Mouse (Mus musculus) embryonic facial prominence, embryonic 12.5 days (tissue): ENCODE measurements around the gene Bag5. TPM values are rescaled to one million over a fixed set of nuclear protein-coding genes. Genes with fewer than 3 reads are reported as not detected.

Source experiments
- ATAC-seq: fragments of 200-750 bp; cut with Nextera tagmentation; 2 replicates; pipeline ENCODE4 v1.8.0; 2017; ENCODE audit not compliant: insufficient number of reproducible peaks, insufficient read depth, low FRiP score, low TSS enrichment
- H3K27ac ChIP-seq: fragments of 300-500 bp; sonication (generic); 2 replicates; pipeline ENCODE4 v1.5.1; 2016; ENCODE audit warnings: mild to moderate bottlenecking
- H3K27me3 ChIP-seq: fragments of 300-500 bp; sonication (generic); 2 replicates; pipeline ENCODE4 v1.6.1; 2016; ENCODE audit warnings: mild to moderate bottlenecking, moderate library complexity
- H3K36me3 ChIP-seq: fragments of 300-500 bp; sonication (generic); 2 replicates; pipeline ENCODE4 v1.6.1; 2016; ENCODE audit warnings: mild to moderate bottlenecking
- H3K4me1 ChIP-seq: fragments of 300-500 bp; sonication (generic); 2 replicates; pipeline ENCODE4 v1.6.1; 2016
- H3K4me2 ChIP-seq: fragments of 300-500 bp; sonication (generic); replicated peaks from 2 replicates; pipeline ENCODE4 v1.6.1; 2016; ENCODE audit warnings: mild to moderate bottlenecking, moderate library complexity
- H3K4me3 ChIP-seq: fragments of 300-500 bp; sonication (generic); 2 replicates; pipeline ENCODE4 v1.5.1; 2016; ENCODE audit warnings: mild to moderate bottlenecking
- H3K9ac ChIP-seq: fragments of 300-500 bp; sonication (generic); 2 replicates; pipeline ENCODE4 v1.6.1; 2016; ENCODE audit warnings: mild to moderate bottlenecking, moderate library complexity
- H3K9me3 ChIP-seq: fragments of 300-500 bp; sonication (generic); 2 replicates; pipeline ENCODE4 v1.6.1; 2016; ENCODE audit warnings: mild to moderate bottlenecking, moderate library complexity
- WGBS: fragments of 180-500 bp; shearing (Covaris S2); methylation state at CpG from one replicate; pipeline ENCODE4 v1.1.7; 2016; 5-methylcytosine and 5-hydroxymethylcytosine counted together
- polyA plus RNA-seq: library from polyadenylated mRNA; unstranded; fragments of >200 nt; fragmentation: Nextera tagmentation; extraction: Ambion mirVana; gene quantifications from 2 replicates; pipeline ENCODE4 v1.2.1, GENCODE M21; 2016

Gene Bag5
- polyA plus RNA-seq, 1 experiment from 2014 or later = 61.3 TPM

DNA sequence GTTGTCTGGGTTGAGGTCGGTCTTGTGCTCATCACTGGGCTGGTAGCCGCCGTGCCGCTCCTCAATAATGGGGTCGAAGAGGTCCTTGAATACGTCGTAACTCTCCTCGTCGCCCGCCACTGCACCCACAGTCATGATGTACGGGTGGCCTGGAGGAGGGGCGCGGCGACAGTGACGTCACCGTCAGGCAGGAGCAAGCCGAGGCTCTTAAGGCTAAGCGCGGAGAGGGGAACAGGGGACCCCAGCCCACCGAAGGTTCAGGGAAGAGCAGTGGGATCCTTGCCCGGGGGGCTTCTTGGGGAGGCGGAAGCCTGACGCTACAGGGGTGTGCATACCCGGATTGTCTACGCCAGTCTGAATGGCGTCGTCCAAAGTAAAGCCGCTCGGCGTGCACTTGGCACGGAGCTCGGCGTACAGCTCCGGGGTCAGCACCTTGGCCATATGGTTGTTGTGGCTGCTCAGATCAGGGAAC, 41.6 kb downstream of the Bag5 start:
- Histone ChIP-seq H3K27ac (no peak overlapping the region), H3K4me2 (peak overlapping the region; percentile 70), H3K4me3 (peak overlapping the region; percentile 54), H3K36me3 (no peaks in the 10 kb centered on the region), H3K27me3 (peaks cover 55% of the 10 kb centered on the region), H3K9ac (peak overlapping the region; percentile 57), H3K4me1 (peaks cover 24% of the 10 kb centered on the region), H3K9me3 (no peaks in the 10 kb centered on the region)
- WGBS = under 1% methylated on average over 34 of the region's 34 CpGs
- no peak for ATAC-seq

GRCm38 (mm10) chr12:111670976-111671375, 42.1 kb downstream of the Bag5 start:
- no peak overlapping the region for H3K27ac ChIP-seq
- peak overlapping the region; percentile 54 for H3K4me3 ChIP-seq
- H3K9ac ChIP-seq = peak overlapping the region; percentile 57
- under 1% methylated on average over 35 of the region's 35 CpGs for WGBS
- H3K27me3 ChIP-seq = peaks cover 55% of the 10 kb centered on the region
- no peak for ATAC-seq
- no peaks in the 10 kb centered on the region for H3K9me3 ChIP-seq
- no peaks in the 10 kb centered on the region for H3K36me3 ChIP-seq
- H3K4me1 ChIP-seq = peaks cover 24% of the 10 kb centered on the region
- H3K4me2 ChIP-seq = peak overlapping the region; percentile 70

DNA sequence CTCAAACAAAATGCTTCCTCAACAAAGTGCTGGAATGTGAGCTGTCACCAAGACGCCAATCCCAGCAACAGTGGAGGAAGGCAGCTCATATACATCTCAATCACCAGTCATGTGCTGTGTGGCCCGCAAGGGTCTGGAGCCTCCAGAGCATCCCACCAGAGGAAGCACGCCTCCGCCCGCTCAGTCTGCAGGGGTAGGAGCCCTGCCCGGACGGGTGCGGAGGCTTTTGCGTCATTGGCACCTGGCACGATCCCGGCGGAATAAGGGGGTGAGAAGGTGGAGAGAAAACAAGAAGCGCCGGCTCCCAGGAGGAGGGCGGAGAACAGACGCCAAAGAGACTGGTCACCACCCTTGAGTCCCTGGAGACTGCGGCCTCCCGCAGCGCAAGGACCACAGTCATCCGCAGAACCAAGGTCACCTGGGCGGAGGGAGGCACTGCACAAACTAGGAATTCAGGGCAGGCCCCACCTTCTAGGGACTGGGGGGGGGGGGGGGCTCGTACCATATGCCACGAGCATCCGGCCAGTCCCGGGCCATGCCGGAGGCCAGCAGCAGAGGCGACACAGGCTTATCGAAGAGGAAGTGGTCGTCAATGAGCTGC, 42.6 kb downstream of the Bag5 start:
- Histone ChIP-seq H3K27me3 (peaks cover 54% of the 10 kb centered on the region), H3K4me2 (peak overlapping the region; percentile 70), H3K9ac (peak overlapping the region; percentile 57), H3K27ac (no peak overlapping the region), H3K4me3 (peak overlapping the region; percentile 54), H3K4me1 (peaks cover 24% of the 10 kb centered on the region), H3K36me3 (no peaks in the 10 kb centered on the region), H3K9me3 (no peaks in the 10 kb centered on the region)
- WGBS = 11% methylated on average over 26 of the region's 29 CpGs
- ATAC-seq = no peak

- Histone ChIP-seq H3K4me1 (peaks cover 24% of the 10 kb centered on the region), H3K27me3 (peaks cover 50% of the 10 kb centered on the region), H3K9me3 (no peaks in the 10 kb centered on the region), H3K9ac (peak overlapping the region; percentile 57; the same call in 1 of the 2 replicates), H3K36me3 (no peaks in the 10 kb centered on the region), H3K27ac (no peak overlapping the region), H3K4me3 (peak overlapping the region; percentile 54), H3K4me2 (peak overlapping the region; percentile 70)
- ATAC-seq = no peak
- 55% methylated on average over 8 of the region's 8 CpGs for WGBS
Measured at GRCm38 (mm10) chr12:111669961-111670360, 43.1 kb downstream of the Bag5 start.

- H3K4me2 ChIP-seq = peak overlapping the region; percentile 70
- no peaks in the 10 kb centered on the region for H3K36me3 ChIP-seq
- H3K4me1 ChIP-seq = peaks cover 26% of the 10 kb centered on the region
- 61% methylated on average over 23 of the region's 23 CpGs for WGBS
- H3K9me3 ChIP-seq = no peaks in the 10 kb centered on the region
- H3K27me3 ChIP-seq = peaks cover 48% of the 10 kb centered on the region
- H3K27ac ChIP-seq = peak overlapping the region; percentile 86
- peak overlapping the region; percentile 42; the same call in 1 of the 2 replicates for H3K9ac ChIP-seq
- H3K4me3 ChIP-seq = peak overlapping the region; percentile 13; the same call in 1 of the 2 replicates
- ATAC-seq = no peak
Measured at GRCm38 (mm10) chr12:111669000-111669788, 43.9 kb downstream of the Bag5 start.

DNA sequence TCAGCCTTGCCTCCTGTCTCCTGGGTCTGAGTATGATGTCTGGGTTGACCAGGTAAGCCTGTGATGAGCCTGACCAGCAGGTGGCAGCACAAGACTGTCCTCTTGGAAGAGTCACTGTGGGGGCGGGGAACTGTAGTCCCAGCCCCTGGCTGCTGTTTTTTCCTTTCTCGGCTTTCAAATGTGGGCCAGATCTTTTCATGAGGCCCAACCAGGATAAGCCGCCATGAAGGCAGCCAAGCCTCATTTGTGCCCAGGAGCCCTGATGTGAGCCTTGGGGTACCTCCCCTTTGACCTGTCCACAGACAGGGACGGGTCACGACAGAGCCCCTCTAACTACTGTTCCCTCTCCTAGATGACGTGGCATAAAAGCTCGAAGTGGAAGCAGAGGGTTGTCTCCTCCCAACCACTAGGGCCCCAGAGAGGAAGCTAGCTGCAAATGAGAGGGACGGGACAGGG, 44.6 kb downstream of the Bag5 start:
- peak overlapping the region; percentile 42; the same call in 1 of the 2 replicates for H3K9ac ChIP-seq
- no peaks in the 10 kb centered on the region for H3K36me3 ChIP-seq
- H3K27me3 ChIP-seq = peaks cover 41% of the 10 kb centered on the region
- ATAC-seq = peak; percentile 65
- peak overlapping the region; percentile 13; the same call in 1 of the 2 replicates for H3K4me3 ChIP-seq
- H3K27ac ChIP-seq = peak overlapping the region; percentile 86
- peaks cover 34% of the 10 kb centered on the region for H3K4me1 ChIP-seq
- H3K9me3 ChIP-seq = no peaks in the 10 kb centered on the region
- WGBS = under 1% methylated on average over 8 of the region's 8 CpGs
- peak overlapping the region; percentile 49 for H3K4me2 ChIP-seq

GRCm38 (mm10) chr12:111667421-111667820, 45.6 kb downstream of the Bag5 start:
- 91% methylated on average over 5 of the region's 5 CpGs for WGBS
- Histone ChIP-seq H3K4me3 (no peak overlapping the region), H3K27ac (no peak overlapping the region), H3K36me3 (no peaks in the 10 kb centered on the region), H3K9me3 (no peaks in the 10 kb centered on the region), H3K4me2 (no peak overlapping the region), H3K9ac (no peak overlapping the region), H3K27me3 (peaks cover 30% of the 10 kb centered on the region), H3K4me1 (peaks cover 31% of the 10 kb centered on the region)
- no peak for ATAC-seq

GRCm38 (mm10) chr12:111666380-111666779, 46.7 kb downstream of the Bag5 start:
- H3K4me1 ChIP-seq = peaks cover 29% of the 10 kb centered on the region
- no peak for ATAC-seq

DNA sequence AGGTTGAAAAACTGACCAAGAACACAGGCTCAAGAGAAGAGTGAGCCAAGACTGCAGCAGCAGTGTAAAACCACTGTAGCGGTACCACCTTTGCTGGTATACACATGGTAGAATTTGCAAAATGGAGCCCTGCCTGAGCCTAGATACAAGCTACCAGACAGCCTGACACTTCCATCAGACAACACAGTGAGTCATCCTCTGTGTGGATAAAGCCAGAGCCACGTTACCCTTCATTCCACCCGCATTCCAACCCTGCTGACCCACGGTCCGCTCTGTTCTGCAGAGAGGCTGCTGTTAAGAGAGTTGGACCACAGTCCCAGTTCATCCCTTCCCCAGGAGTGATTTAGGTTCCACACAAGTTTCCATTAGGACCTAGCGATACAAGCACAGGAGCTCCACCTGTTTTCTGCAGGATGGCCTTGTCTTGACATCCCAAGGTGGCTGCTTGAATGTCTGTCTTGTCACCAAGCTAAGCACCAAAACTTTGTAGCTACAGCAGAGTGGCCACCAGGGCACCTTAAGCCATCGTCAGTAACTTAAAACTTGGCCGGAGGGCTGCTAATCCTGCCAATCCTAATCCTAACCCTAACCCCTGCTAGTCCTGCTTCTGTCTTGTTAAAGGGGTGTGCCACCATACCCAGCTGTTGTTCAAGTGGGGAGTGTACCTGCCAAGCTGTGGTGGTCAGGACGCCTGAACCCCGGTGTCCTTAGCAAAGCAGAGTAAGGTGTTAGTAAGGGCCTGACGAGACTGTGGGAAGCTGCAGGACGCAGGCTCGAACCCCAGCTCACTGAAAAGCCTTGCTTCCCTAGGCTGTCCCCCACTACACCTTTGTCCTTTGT, 47.8 kb downstream of the Bag5 start:
- no peak overlapping the region for H3K27ac ChIP-seq

More at GRCm38 (mm10) chr12:111666380-111666779, 46.7 kb downstream of the Bag5 start:
- Histone ChIP-seq H3K36me3 (0 out of 2 replicates have a peak, but pooled peaks cover 5% of the 10 kb centered on the region), H3K4me2 (no peak overlapping the region), H3K9me3 (no peaks in the 10 kb centered on the region), H3K4me3 (no peak overlapping the region), H3K27ac (no peak overlapping the region), H3K27me3 (peaks cover 20% of the 10 kb centered on the region), H3K9ac (no peak overlapping the region)
- WGBS = 74% methylated on average over 13 of the region's 13 CpGs

DNA sequence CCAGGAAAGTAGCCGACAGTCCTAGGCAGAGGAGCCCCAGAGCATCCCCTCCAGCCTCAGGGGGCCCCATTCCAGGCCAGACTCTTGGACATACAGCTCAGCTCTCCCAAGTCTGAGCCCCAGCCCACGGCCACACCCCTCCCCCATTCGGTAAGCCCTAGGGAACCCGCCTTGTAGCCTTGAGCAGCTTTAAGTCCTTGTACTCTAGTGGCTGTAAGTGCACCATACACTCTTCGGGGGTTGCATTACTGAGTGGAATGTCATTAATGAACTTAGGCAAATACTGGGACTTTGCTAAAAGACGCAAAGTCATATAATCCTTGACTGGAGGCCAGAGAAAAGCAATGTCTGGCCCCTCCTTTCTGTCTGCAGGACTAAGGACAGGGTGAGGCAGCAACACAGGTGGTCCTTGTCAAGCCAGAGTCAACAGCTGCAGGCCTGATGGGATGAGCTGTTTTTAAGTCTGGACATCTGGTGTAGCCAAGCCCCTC, 48.9 kb downstream of the Bag5 start:
- no peaks in the 10 kb centered on the region for H3K9me3 ChIP-seq
- no peaks in the 10 kb centered on the region for H3K27me3 ChIP-seq
- H3K27ac ChIP-seq = peak overlapping the region; percentile 47
- H3K4me2 ChIP-seq = no peak overlapping the region
- ATAC-seq = peak; percentile 17; the same call in 1 of the 2 replicates
- 35% methylated on average over 6 of the region's 6 CpGs for WGBS
- H3K9ac ChIP-seq = no peak overlapping the region
- no peak overlapping the region for H3K4me3 ChIP-seq
- peaks cover 18% of the 10 kb centered on the region for H3K4me1 ChIP-seq
- peaks cover 13% of the 10 kb centered on the region for H3K36me3 ChIP-seq

More for the DNA sequence above, 47.8 kb downstream of the Bag5 start:
- Histone ChIP-seq H3K4me2 (no peak overlapping the region), H3K4me3 (no peak overlapping the region), H3K9ac (no peak overlapping the region; the same call in 1 of the 2 replicates), H3K4me1 (peaks cover 20% of the 10 kb centered on the region), H3K27me3 (peaks cover 9% of the 10 kb centered on the region), H3K9me3 (no peaks in the 10 kb centered on the region), H3K36me3 (peaks cover 6% of the 10 kb centered on the region; the same call in 1 of the 2 replicates)
- 78% methylated on average over 13 of the region's 13 CpGs for WGBS
- ATAC-seq = no peak
